Mouse (Mus musculus): ENCODE measurements around the gene Met. TPM values are rescaled to one million over a fixed set of nuclear protein-coding genes. Genes with fewer than 3 reads are reported as not detected.
A peak's percentile ranks its signal among the peaks of the same experiment; 100 is the strongest.

The Met gene
- polyA plus RNA-seq, 1 experiment = 10.2 TPM

GRCm38 (mm10) chr6:17561886-17562285, 98.3 kb downstream of the Met start:
- H3K4me3 ChIP-seq (ENCODE audit: insufficient read depth, poor library complexity, severe bottlenecking) = no peak overlapping the region
- H3ac ChIP-seq (ENCODE audit: control insufficient read depth, insufficient read length, low read depth) = no peak overlapping the region
- TF ChIP-seq MAX (IDR thresholded peaks at IDR 0.05) (no peak), MYOG (IDR thresholded peaks at IDR 0.05; ENCODE audit: control insufficient read depth, extremely low read depth, insufficient read length) (no peak), FOSL1 (IDR thresholded peaks at IDR 0.05; ENCODE audit: insufficient read depth, low read length, poor library complexity, severe bottlenecking) (no peak), USF1 (IDR thresholded peaks at IDR 0.05; ENCODE audit: low read depth) (no peak), MYOD1 (IDR thresholded peaks at IDR 0.05; ENCODE audit: control insufficient read depth, insufficient read length, low read depth) (no peak), CEBPB (IDR thresholded peaks at IDR 0.05; ENCODE audit: low read depth) (no peak), CTCF (IDR thresholded peaks at IDR 0.05; ENCODE audit: control insufficient read depth, insufficient read depth, insufficient read length) (no peak)

GRCm38 (mm10) chr6:17562472-17563088, 99.0 kb downstream of the Met start:
- no peak overlapping the region for H3ac ChIP-seq (ENCODE audit: control insufficient read depth, insufficient read length, low read depth)
- TF ChIP-seq MYOG (IDR thresholded peaks at IDR 0.05; ENCODE audit: control insufficient read depth, extremely low read depth, insufficient read length) = no peak
- TF ChIP-seq CEBPB (IDR thresholded peaks at IDR 0.05; ENCODE audit: low read depth) = no peak
- TF ChIP-seq MYOD1 (IDR thresholded peaks at IDR 0.05; ENCODE audit: control insufficient read depth, insufficient read length, low read depth) = peak; percentile 58
- TF ChIP-seq CTCF (IDR thresholded peaks at IDR 0.05; ENCODE audit: control insufficient read depth, insufficient read depth, insufficient read length) = no peak
- H3K36me3 ChIP-seq (ENCODE audit: control insufficient read depth, insufficient read depth) = peaks cover 49% of the 10 kb centered on the region
- no peaks in the 10 kb centered on the region for H3K79me3 ChIP-seq (ENCODE audit: low read depth)
- H3K4me3 ChIP-seq (ENCODE audit: insufficient read depth, poor library complexity, severe bottlenecking) = no peak overlapping the region
- H3K27me3 ChIP-seq (ENCODE audit: control insufficient read depth, insufficient read depth, insufficient read length) = no peaks in the 10 kb centered on the region
- no peaks in the 10 kb centered on the region for H3K79me2 ChIP-seq (ENCODE audit: control insufficient read depth, insufficient read depth)

More at GRCm38 (mm10) chr6:17561886-17562285, 98.3 kb downstream of the Met start:
- no peaks in the 10 kb centered on the region for H3K79me2 ChIP-seq (ENCODE audit: control insufficient read depth, insufficient read depth)
- H3K27me3 ChIP-seq (ENCODE audit: control insufficient read depth, insufficient read depth, insufficient read length) = no peaks in the 10 kb centered on the region
- peaks cover 50% of the 10 kb centered on the region for H3K36me3 ChIP-seq (ENCODE audit: control insufficient read depth, insufficient read depth)
- no peaks in the 10 kb centered on the region for H3K79me3 ChIP-seq (ENCODE audit: low read depth)

- Histone ChIP-seq H3K36me3 (ENCODE audit: control insufficient read depth, insufficient read depth) (peaks cover 53% of the 10 kb centered on the region), H3K79me2 (ENCODE audit: control insufficient read depth, insufficient read depth) (no peaks in the 10 kb centered on the region), H3K4me3 (ENCODE audit: insufficient read depth, poor library complexity, severe bottlenecking) (no peak overlapping the region), H3ac (ENCODE audit: control insufficient read depth, insufficient read length, low read depth) (no peak overlapping the region), H3K27me3 (ENCODE audit: control insufficient read depth, insufficient read depth, insufficient read length) (no peaks in the 10 kb centered on the region), H3K79me3 (ENCODE audit: low read depth) (no peaks in the 10 kb centered on the region)
- TF ChIP-seq USF1 (IDR thresholded peaks at IDR 0.05; ENCODE audit: low read depth) = no peak
- TF ChIP-seq MYOG (IDR thresholded peaks at IDR 0.05; ENCODE audit: control insufficient read depth, extremely low read depth, insufficient read length) = no peak
- TF ChIP-seq MAX (IDR thresholded peaks at IDR 0.05) = no peak
- no peak for TF ChIP-seq FOSL1 (IDR thresholded peaks at IDR 0.05; ENCODE audit: insufficient read depth, low read length, poor library complexity, severe bottlenecking)
- TF ChIP-seq CTCF (IDR thresholded peaks at IDR 0.05; ENCODE audit: control insufficient read depth, insufficient read depth, insufficient read length) = no peak
- TF ChIP-seq MYOD1 (IDR thresholded peaks at IDR 0.05; ENCODE audit: control insufficient read depth, insufficient read length, low read depth) = no peak
- TF ChIP-seq CEBPB (IDR thresholded peaks at IDR 0.05; ENCODE audit: low read depth) = no peak
These were observed 105.2 kb downstream of the Met start for GRCm38 (mm10) chr6:17568702-17569352.

GRCm38 (mm10) chr6:17573227-17573626, 109.6 kb downstream of the Met start:
- H3K4me3 ChIP-seq (ENCODE audit: insufficient read depth, poor library complexity, severe bottlenecking) = no peak overlapping the region
- H3K36me3 ChIP-seq (ENCODE audit: control insufficient read depth, insufficient read depth) = peaks cover 52% of the 10 kb centered on the region
- H3K79me3 ChIP-seq (ENCODE audit: low read depth) = no peaks in the 10 kb centered on the region
- H3K79me2 ChIP-seq (ENCODE audit: control insufficient read depth, insufficient read depth) = no peaks in the 10 kb centered on the region
- no peaks in the 10 kb centered on the region for H3K27me3 ChIP-seq (ENCODE audit: control insufficient read depth, insufficient read depth, insufficient read length)
- H3ac ChIP-seq (ENCODE audit: control insufficient read depth, insufficient read length, low read depth) = no peak overlapping the region
- no peak for TF ChIP-seq CTCF (IDR thresholded peaks at IDR 0.05; ENCODE audit: control insufficient read depth, insufficient read depth, insufficient read length)
- TF ChIP-seq FOSL1 (IDR thresholded peaks at IDR 0.05; ENCODE audit: insufficient read depth, low read length, poor library complexity, severe bottlenecking) = no peak
- no peak for TF ChIP-seq MYOD1 (IDR thresholded peaks at IDR 0.05; ENCODE audit: control insufficient read depth, insufficient read length, low read depth)
- TF ChIP-seq MAX (IDR thresholded peaks at IDR 0.05) = no peak
- TF ChIP-seq USF1 (IDR thresholded peaks at IDR 0.05; ENCODE audit: low read depth) = no peak
- no peak for TF ChIP-seq MYOG (IDR thresholded peaks at IDR 0.05; ENCODE audit: control insufficient read depth, extremely low read depth, insufficient read length)
- no peak for TF ChIP-seq CEBPB (IDR thresholded peaks at IDR 0.05; ENCODE audit: low read depth)

GRCm38 (mm10) chr6:17573732-17574131, 110.1 kb downstream of the Met start:
- TF ChIP-seq FOSL1 (IDR thresholded peaks at IDR 0.05; ENCODE audit: insufficient read depth, low read length, poor library complexity, severe bottlenecking) (no peak), CEBPB (IDR thresholded peaks at IDR 0.05; ENCODE audit: low read depth) (no peak), MYOD1 (IDR thresholded peaks at IDR 0.05; ENCODE audit: control insufficient read depth, insufficient read length, low read depth) (no peak), MAX (IDR thresholded peaks at IDR 0.05) (no peak), CTCF (IDR thresholded peaks at IDR 0.05; ENCODE audit: control insufficient read depth, insufficient read depth, insufficient read length) (no peak), USF1 (IDR thresholded peaks at IDR 0.05; ENCODE audit: low read depth) (no peak), MYOG (IDR thresholded peaks at IDR 0.05; ENCODE audit: control insufficient read depth, extremely low read depth, insufficient read length) (no peak)
- no peaks in the 10 kb centered on the region for H3K79me2 ChIP-seq (ENCODE audit: control insufficient read depth, insufficient read depth)
- H3ac ChIP-seq (ENCODE audit: control insufficient read depth, insufficient read length, low read depth) = no peak overlapping the region
- H3K36me3 ChIP-seq (ENCODE audit: control insufficient read depth, insufficient read depth) = peaks cover 47% of the 10 kb centered on the region
- no peak overlapping the region for H3K4me3 ChIP-seq (ENCODE audit: insufficient read depth, poor library complexity, severe bottlenecking)
- no peaks in the 10 kb centered on the region for H3K79me3 ChIP-seq (ENCODE audit: low read depth)
- no peaks in the 10 kb centered on the region for H3K27me3 ChIP-seq (ENCODE audit: control insufficient read depth, insufficient read depth, insufficient read length)
